Mouse (Mus musculus) heart, adult 18-20 months (tissue): ENCODE data around the gene Elf5. TPM values are rescaled to one million over a fixed set of nuclear protein-coding genes. Genes with fewer than 3 reads are reported as not detected.
A peak's percentile ranks its signal among the peaks of the same experiment; 100 is the strongest.

Experiments used
- DNase-seq, 2 experiments: peaks; one replicate each; pipeline ENCODE4 v3.0.0; 2021 to 2022; ENCODE audit warnings: mixed read lengths in 1 of 2
- long read RNA-seq, 2 experiments: library from polyadenylated mRNA; stranded (forward); transcript quantifications; one replicate each; pipeline ENCODE4 v2.0.0; 2021
- total RNA-seq, 2 experiments: library from RNA; stranded (reverse); gene quantifications; 2 replicates each; pipeline ENCODE4 v1.2.3; 2021

Elf5 gene
- not detected for total RNA-seq
- long read RNA-seq, experiment 1, partial matches to known transcripts, result 0 of 1 reads
- long read RNA-seq, experiment 1, other reads (novel, unspliced or antisense), result 1 of 1 reads
- long read RNA-seq, experiment 2, result 0 reads

GRCm38 (mm10) chr2:103411348-103411747 lies at the start of gene Elf5:
Gene Elf5, plus strand, starts transcription at chr2:103411688.
- no peak for DNase-seq

GRCm38 (mm10) chr2:103372541-103372940 lies 38.9 kb upstream of the Elf5 start:
- DNase-seq, result no peak

GRCm38 (mm10) chr2:103379502-103380160 lies 31.9 kb upstream of the Elf5 start:
- peak; percentile 35 to 57 for DNase-seq

- no peak for DNase-seq
These were observed 29.3 kb upstream of the Elf5 start for GRCm38 (mm10) chr2:103382174-103382573.

GRCm38 (mm10) chr2:103387881-103388280 lies 23.6 kb upstream of the Elf5 start:
- no peak for DNase-seq

- DNase-seq, result no peak
These were observed 23.2 kb upstream of the Elf5 start for GRCm38 (mm10) chr2:103388311-103388710.

- DNase-seq, result no peak
These were observed 21.2 kb upstream of the Elf5 start for GRCm38 (mm10) chr2:103390086-103390988.

- DNase-seq, result no peak
These were observed 19.9 kb upstream of the Elf5 start for GRCm38 (mm10) chr2:103391626-103392025.

GRCm38 (mm10) chr2:103398110-103398509 lies 13.4 kb upstream of the Elf5 start:
- no peak for DNase-seq

- DNase-seq, result no peak
These were observed 10.8 kb upstream of the Elf5 start for GRCm38 (mm10) chr2:103400691-103401090.

- no peak for DNase-seq
These were observed 5.2 kb upstream of the Elf5 start for GRCm38 (mm10) chr2:103406239-103406638.

- DNase-seq, result no peak
These were observed 328 bp downstream of the Elf5 start for GRCm38 (mm10) chr2:103411816-103412215.

GRCm38 (mm10) chr2:103413381-103413780 lies 1.9 kb downstream of the Elf5 start:
- DNase-seq, result no peak

- no peak for DNase-seq
These were observed 4.3 kb downstream of the Elf5 start for GRCm38 (mm10) chr2:103415774-103416173.

GRCm38 (mm10) chr2:103420650-103421507 lies 9.4 kb downstream of the Elf5 start:
- no peak for DNase-seq

- DNase-seq, result no peak
These were observed 12.4 kb downstream of the Elf5 start for GRCm38 (mm10) chr2:103423884-103424283.

- peak; percentile 48 to 77 for DNase-seq
These were observed 13.0 kb downstream of the Elf5 start for GRCm38 (mm10) chr2:103424349-103425026.

GRCm38 (mm10) chr2:103425456-103426063 lies 14.1 kb downstream of the Elf5 start:
- DNase-seq, result no peak

- DNase-seq, result no peak
These were observed 16.9 kb downstream of the Elf5 start for GRCm38 (mm10) chr2:103428356-103428755.

- DNase-seq, result no peak
These were observed 19.2 kb downstream of the Elf5 start for GRCm38 (mm10) chr2:103430712-103431111.

- DNase-seq, result no peak
These were observed 21.3 kb downstream of the Elf5 start for GRCm38 (mm10) chr2:103432695-103433275.
